Mouse (Mus musculus) intestine, postnatal 0 days (tissue): ENCODE measurements around the gene Smndc1. TPM values are rescaled to one million over a fixed set of nuclear protein-coding genes. Genes with fewer than 3 reads are reported as not detected.

ENCODE experiments used
- ATAC-seq: fragments of 200-750 bp; cut with Nextera tagmentation; 2 replicates; pipeline ENCODE4 v1.8.0; 2017; ENCODE audit warnings: mild to moderate bottlenecking, moderate TSS enrichment, moderate library complexity
- H3K27ac ChIP-seq: fragments of 300-500 bp; sonication (generic); 2 replicates; pipeline ENCODE4 v1.5.1; 2014; ENCODE audit warnings: mild to moderate bottlenecking, low read depth, low read length, moderate library complexity
- H3K27me3 ChIP-seq: fragments of 300-500 bp; sonication (generic); replicated peaks from 2 replicates; pipeline ENCODE4 v1.6.1; 2014; ENCODE audit warnings: low read length, mixed read lengths; ENCODE audit not compliant: control insufficient read depth, insufficient read depth
- H3K36me3 ChIP-seq: fragments of 300-500 bp; sonication (generic); 2 replicates; pipeline ENCODE4 v1.6.1; 2014; ENCODE audit warnings: mild to moderate bottlenecking, moderate library complexity; ENCODE audit not compliant: control insufficient read depth, insufficient read depth
- H3K4me1 ChIP-seq: fragments of 300-500 bp; sonication (generic); replicated peaks from 2 replicates; pipeline ENCODE4 v1.6.1; 2014; ENCODE audit warnings: antibody characterized with exemption, low read length, mixed read lengths; ENCODE audit not compliant: control insufficient read depth, insufficient read depth
- H3K4me2 ChIP-seq: fragments of 300-500 bp; sonication (generic); replicated peaks from 2 replicates; pipeline ENCODE4 v1.6.1; 2014; ENCODE audit warnings: low read depth, mild to moderate bottlenecking, moderate library complexity
- H3K4me3 ChIP-seq: fragments of 300-500 bp; sonication (generic); 2 replicates; pipeline ENCODE4 v1.5.1; 2014; ENCODE audit warnings: low read depth, low read length
- H3K9ac ChIP-seq: fragments of 300-500 bp; sonication (generic); 2 replicates; pipeline ENCODE4 v1.6.1; 2014; ENCODE audit warnings: mild to moderate bottlenecking, low read depth, low read length
- H3K9me3 ChIP-seq: fragments of 300-500 bp; sonication (generic); 2 replicates; pipeline ENCODE4 v1.6.1; 2016; ENCODE audit warnings: mixed run types; ENCODE audit not compliant: control insufficient read depth
- CTCF ChIP-seq: sonication (generic); IDR thresholded peaks from 2 replicates; pipeline ENCODE4 v1.5.1; 2016; ENCODE audit warnings: low read depth, mild to moderate bottlenecking, control low read depth, antibody characterized with exemption, moderate library complexity
- WGBS: fragments of 180-500 bp; shearing (Covaris S2); extraction: QIAGEN DNeasy Blood & Tissue Kit; methylation state at CpG from one replicate; pipeline ENCODE4 v1.1.7; 2014; 5-methylcytosine and 5-hydroxymethylcytosine counted together
- polyA plus RNA-seq: library from polyadenylated mRNA; unstranded; fragments of >200 nt; fragmentation: Nextera tagmentation; extraction: Ambion mirVana; gene quantifications from 2 replicates; pipeline ENCODE4 v1.2.1, GENCODE M21; 2015

Gene Smndc1
- polyA plus RNA-seq, 1 experiment from 2014 or later: 36.3 TPM

DNA sequence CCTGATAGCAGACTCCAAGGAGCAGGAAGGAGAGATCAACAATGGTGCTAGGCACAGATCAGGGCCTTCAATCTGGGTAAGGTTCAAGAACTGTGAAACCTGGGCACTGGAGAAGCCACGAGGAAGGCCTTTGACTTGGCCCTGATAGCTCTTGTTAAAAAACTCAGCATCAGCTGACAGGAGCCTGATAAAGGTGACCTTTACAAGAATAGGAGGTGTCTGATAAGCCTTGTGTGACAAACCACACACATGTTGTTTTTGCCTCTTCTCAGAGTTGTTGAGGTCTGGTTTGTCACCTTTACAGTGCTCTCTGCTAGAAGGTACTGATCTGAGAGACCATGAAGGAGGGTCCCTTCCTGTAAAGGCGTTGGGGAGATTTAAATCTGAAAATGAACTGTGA is 17.0 kb upstream of the Smndc1 start:
- Histone ChIP-seq H3K9me3 (no peaks in the 10 kb centered on the region), H3K36me3 (no peaks in the 10 kb centered on the region), H3K27me3 (no peaks in the 10 kb centered on the region), H3K4me2 (no peak overlapping the region), H3K4me3 (no peak overlapping the region), H3K4me1 (no peaks in the 10 kb centered on the region), H3K27ac (0 out of 2 replicates have a peak overlapping the region, but pooled peaks have one; percentile 46), H3K9ac (no peak overlapping the region)
- no peak for ATAC-seq
- no peak for TF ChIP-seq CTCF
- WGBS: 58% methylated on average over 2 of the region's 2 CpGs

DNA sequence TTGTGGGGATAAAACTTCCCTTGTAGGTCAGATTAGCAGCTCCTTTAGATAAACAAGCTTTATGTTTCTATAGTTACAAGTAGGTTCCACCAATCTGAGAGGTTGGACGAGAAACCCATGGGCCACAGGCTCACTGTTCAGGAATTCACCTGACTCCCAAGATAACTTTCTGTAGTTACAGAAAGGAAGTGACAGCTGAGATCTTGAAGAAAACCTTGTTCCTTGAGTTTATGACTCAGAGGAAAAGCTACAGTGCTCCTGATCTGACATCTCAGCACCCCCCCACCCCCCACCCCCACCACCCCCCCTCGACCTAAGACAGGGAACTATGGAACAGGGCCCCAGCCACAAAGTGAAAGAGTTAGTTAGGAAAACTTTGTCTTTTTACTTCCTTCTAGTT is 15.4 kb upstream of the Smndc1 start:
- peak; percentile 63 for ATAC-seq
- 33% methylated on average over 2 of the region's 2 CpGs for WGBS
- Histone ChIP-seq H3K27ac (no peak overlapping the region), H3K27me3 (no peaks in the 10 kb centered on the region), H3K36me3 (no peaks in the 10 kb centered on the region), H3K4me1 (no peaks in the 10 kb centered on the region), H3K4me3 (no peak overlapping the region), H3K4me2 (no peak overlapping the region), H3K9me3 (no peaks in the 10 kb centered on the region), H3K9ac (no peak overlapping the region)
- no peak for TF ChIP-seq CTCF

DNA sequence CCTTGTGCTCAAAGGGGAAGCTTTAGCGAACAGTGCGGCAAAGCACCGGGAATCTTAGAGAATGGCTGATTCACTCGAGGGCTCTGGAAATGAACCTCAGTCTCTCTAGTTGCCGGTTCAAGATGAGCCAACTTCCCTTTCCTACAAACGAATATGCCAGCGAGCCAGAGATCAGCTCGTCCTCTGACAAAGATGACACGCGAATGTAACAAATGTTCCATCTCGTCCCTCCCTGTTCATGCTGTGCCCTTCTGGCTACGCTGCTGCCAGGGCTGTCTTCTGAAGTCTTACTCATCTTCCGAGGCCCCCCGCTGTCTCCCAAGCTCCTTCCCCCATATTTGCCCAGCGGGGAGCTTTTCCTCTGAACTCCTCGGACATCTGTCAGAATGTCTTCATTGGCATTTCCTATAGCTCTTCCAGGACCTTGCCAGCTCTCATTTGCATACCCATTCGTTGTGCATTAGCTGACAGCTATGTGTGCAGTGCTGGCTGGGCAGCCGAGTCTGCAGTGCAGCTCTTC is 14.5 kb upstream of the Smndc1 start:
- WGBS: 90% methylated on average over 18 of the region's 18 CpGs
- Histone ChIP-seq H3K4me3 (no peak overlapping the region), H3K9ac (no peak overlapping the region), H3K36me3 (no peaks in the 10 kb centered on the region), H3K4me2 (no peak overlapping the region), H3K9me3 (no peaks in the 10 kb centered on the region), H3K4me1 (no peaks in the 10 kb centered on the region), H3K27ac (no peak overlapping the region; the same call in 1 of the 2 replicates), H3K27me3 (no peaks in the 10 kb centered on the region)
- no peak for TF ChIP-seq CTCF
- ATAC-seq: no peak

DNA sequence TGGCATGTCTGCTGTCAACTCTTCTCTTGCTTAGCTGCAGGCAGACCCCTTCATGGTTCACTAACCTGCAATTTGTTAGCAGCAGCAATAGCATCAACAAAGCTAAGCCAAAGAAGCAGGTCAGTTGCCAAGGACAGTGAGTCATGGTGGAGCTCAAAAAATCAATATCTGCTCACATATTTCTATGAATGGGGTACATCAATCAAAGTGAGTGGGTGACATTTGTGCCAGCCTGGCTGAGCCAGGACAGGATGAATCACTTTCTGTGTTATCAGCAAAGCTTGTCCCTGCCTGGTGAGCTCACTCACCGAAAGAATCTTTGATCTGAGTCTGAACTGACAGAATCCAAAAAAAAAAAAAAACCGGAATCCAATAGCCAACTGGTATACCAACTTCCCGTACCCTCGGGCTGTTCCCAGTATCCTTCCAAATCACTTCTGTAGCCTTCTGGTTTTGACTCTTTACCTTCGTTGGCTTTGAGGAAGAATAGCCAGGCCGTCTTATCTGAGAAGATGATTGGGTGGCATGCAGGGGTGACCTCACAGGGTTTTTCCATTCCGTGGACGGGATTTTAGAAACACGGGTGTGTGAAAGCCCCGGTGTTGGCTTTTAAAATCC is 13.9 kb upstream of the Smndc1 start:
- Histone ChIP-seq H3K9me3 (no peaks in the 10 kb centered on the region), H3K4me3 (no peak overlapping the region), H3K4me1 (no peaks in the 10 kb centered on the region), H3K27ac (no peak overlapping the region), H3K27me3 (no peaks in the 10 kb centered on the region), H3K36me3 (no peaks in the 10 kb centered on the region), H3K4me2 (no peak overlapping the region), H3K9ac (no peak overlapping the region)
- no peak for TF ChIP-seq CTCF
- 93% methylated on average over 10 of the region's 10 CpGs for WGBS
- ATAC-seq: no peak

DNA sequence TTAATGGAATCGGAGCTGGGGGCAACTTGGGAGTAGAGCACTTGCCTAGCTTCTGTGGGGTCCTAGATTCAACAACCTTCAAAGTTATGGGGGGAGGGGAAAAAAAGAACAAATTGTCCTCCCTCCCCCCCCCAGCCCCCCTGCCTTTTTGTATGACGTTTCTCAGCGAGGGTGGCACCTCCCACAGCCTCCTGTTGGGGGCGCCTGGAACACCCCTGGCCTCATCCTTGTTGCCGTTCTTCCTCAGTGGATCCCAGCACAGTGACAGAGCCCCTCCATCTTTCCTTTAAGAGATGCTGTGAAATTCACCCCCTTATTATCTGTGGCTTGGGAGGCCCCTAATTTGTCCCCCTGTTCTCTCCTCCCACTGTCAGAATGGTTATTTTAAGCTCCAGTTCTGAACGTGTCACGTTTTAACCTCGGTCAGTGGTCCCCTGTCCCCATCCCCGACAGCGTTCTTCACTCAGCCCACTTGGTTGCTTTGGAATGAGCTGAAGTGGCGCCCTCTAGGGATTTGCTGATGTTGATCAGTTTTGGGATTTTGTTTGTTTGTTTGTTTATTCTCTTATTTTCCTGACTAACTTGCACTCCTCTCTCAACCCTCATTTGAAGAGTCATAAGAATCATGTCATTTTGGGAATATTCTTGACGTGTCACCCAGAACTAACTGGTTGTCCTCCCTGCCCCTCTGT is 12.5 kb upstream of the Smndc1 start:
- no peak overlapping the region for H3K4me2 ChIP-seq
- 45% methylated on average over 12 of the region's 12 CpGs for WGBS
- ATAC-seq: no peak
- H3K9ac ChIP-seq: no peak overlapping the region
- no peak overlapping the region for H3K4me3 ChIP-seq
- H3K27me3 ChIP-seq: no peaks in the 10 kb centered on the region
- TF ChIP-seq CTCF: peak; percentile 28; the same call in 1 of the 2 replicates
- no peaks in the 10 kb centered on the region for H3K4me1 ChIP-seq
- no peaks in the 10 kb centered on the region for H3K36me3 ChIP-seq
- H3K9me3 ChIP-seq: no peaks in the 10 kb centered on the region
- H3K27ac ChIP-seq: no peak overlapping the region

DNA sequence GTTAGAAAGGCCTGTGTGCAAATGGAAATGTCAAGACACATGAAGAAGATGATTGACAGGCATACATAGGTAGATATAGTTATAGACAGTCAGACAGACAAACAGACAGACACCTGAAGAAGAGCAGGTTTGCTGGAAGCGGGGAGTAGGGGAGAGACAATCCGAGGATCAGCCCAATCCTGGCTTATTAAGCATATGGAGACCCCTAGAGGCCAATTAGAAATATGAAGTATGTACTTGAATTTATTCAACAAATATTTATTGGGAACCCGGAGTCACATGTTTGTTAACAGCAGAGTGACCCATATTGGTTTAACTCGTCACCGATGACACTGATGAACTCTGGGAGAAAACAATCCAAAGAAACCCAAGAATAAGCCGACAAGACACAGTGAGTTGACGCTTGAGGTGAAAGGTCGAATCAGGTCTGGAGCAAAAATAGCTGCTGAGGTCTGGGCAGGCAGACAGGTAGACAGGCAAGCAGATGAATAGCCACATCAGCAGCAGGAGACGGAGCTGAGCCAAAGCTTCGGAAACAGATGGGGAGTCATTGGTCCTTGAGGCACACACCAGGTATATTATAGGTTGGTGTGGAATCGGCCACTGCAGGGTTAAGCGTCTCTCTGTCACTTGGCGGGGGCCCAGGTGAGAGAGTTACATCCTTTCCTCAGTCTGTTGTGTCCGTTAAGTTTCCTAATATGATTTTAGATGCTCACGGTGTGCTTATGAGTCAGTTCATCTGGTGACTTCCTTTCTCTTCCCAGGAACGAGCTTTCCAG is 10.1 kb upstream of the Smndc1 start:
- no peaks in the 10 kb centered on the region for H3K27me3 ChIP-seq
- H3K4me2 ChIP-seq: no peak overlapping the region
- no peaks in the 10 kb centered on the region for H3K9me3 ChIP-seq
- 77% methylated on average over 16 of the region's 16 CpGs for WGBS
- H3K27ac ChIP-seq: no peak overlapping the region
- no peak for ATAC-seq
- H3K36me3 ChIP-seq: no peaks in the 10 kb centered on the region
- no peak; the same call in 1 of the 2 replicates for TF ChIP-seq CTCF
- H3K9ac ChIP-seq: no peak overlapping the region
- no peaks in the 10 kb centered on the region for H3K4me1 ChIP-seq
- no peak overlapping the region for H3K4me3 ChIP-seq
